Mouse (Mus musculus) heart, embryonic 11.5 days (tissue): ENCODE results near the gene Lrrc75a. TPM values are rescaled to one million over a fixed set of nuclear protein-coding genes. Genes with fewer than 3 reads are reported as not detected.
"Not testable (repeated sequence)": the region's sequence is repeated elsewhere in the genome, so short reads cannot be mapped to it uniquely, and the experiment has no call there.

ENCODE experiments used
- ATAC-seq: fragments of 200-750 bp; cut with Nextera tagmentation; replicated peaks from 2 replicates; pipeline ENCODE4 v1.8.0; 2017; ENCODE audit warnings: moderate library complexity; ENCODE audit not compliant: insufficient number of reproducible peaks, low FRiP score, low TSS enrichment
- H3K27ac ChIP-seq: fragments of 300-500 bp; sonication (generic); 2 replicates; pipeline ENCODE4 v1.5.1; 2014; ENCODE audit warnings: mild to moderate bottlenecking, low read depth, low read length
- H3K27me3 ChIP-seq: fragments of 300-500 bp; sonication (generic); 2 replicates; pipeline ENCODE4 v1.6.1; 2014; ENCODE audit warnings: mild to moderate bottlenecking, low read length, mixed read lengths; ENCODE audit not compliant: control insufficient read depth, insufficient read depth
- H3K36me3 ChIP-seq: fragments of 300-500 bp; sonication (generic); 2 replicates; pipeline ENCODE4 v1.6.1; 2014; ENCODE audit warnings: mild to moderate bottlenecking, low read length, moderate library complexity, mixed read lengths; ENCODE audit not compliant: control insufficient read depth, insufficient read depth
- H3K4me1 ChIP-seq: fragments of 300-500 bp; sonication (generic); 2 replicates; pipeline ENCODE4 v1.6.1; 2014; ENCODE audit warnings: low read length; ENCODE audit not compliant: control insufficient read depth, insufficient read depth
- H3K4me2 ChIP-seq: fragments of 300-500 bp; sonication (generic); 2 replicates; pipeline ENCODE4 v1.6.1; 2014; ENCODE audit warnings: mild to moderate bottlenecking, moderate library complexity
- H3K4me3 ChIP-seq: fragments of 300-500 bp; sonication (generic); 2 replicates; pipeline ENCODE4 v1.5.1; 2014; ENCODE audit warnings: low read depth, low read length
- H3K9ac ChIP-seq: fragments of 300-500 bp; sonication (generic); 2 replicates; pipeline ENCODE4 v1.6.1; 2014; ENCODE audit warnings: mild to moderate bottlenecking, low read depth, low read length, moderate library complexity
- H3K9me3 ChIP-seq: fragments of 300-500 bp; sonication (generic); replicated peaks from 2 replicates; pipeline ENCODE4 v1.6.1; 2016; ENCODE audit warnings: low read length; ENCODE audit not compliant: control insufficient read depth
- WGBS: fragments of 180-500 bp; shearing (Covaris S2); extraction: QIAGEN DNeasy Blood & Tissue Kit; methylation state at CpG from one replicate; pipeline ENCODE4 v1.1.7; 2014; ENCODE audit not compliant: insufficient replicate concordance; 5-methylcytosine and 5-hydroxymethylcytosine counted together
- polyA plus RNA-seq: library from polyadenylated mRNA; unstranded; fragments of >200 nt; fragmentation: Nextera tagmentation; extraction: Ambion mirVana; gene quantifications from 2 replicates; pipeline ENCODE4 v1.2.1, GENCODE M21; 2014

The Lrrc75a gene
- polyA plus RNA-seq, 1 experiment from 2014 or later, result 16.2 TPM

DNA sequence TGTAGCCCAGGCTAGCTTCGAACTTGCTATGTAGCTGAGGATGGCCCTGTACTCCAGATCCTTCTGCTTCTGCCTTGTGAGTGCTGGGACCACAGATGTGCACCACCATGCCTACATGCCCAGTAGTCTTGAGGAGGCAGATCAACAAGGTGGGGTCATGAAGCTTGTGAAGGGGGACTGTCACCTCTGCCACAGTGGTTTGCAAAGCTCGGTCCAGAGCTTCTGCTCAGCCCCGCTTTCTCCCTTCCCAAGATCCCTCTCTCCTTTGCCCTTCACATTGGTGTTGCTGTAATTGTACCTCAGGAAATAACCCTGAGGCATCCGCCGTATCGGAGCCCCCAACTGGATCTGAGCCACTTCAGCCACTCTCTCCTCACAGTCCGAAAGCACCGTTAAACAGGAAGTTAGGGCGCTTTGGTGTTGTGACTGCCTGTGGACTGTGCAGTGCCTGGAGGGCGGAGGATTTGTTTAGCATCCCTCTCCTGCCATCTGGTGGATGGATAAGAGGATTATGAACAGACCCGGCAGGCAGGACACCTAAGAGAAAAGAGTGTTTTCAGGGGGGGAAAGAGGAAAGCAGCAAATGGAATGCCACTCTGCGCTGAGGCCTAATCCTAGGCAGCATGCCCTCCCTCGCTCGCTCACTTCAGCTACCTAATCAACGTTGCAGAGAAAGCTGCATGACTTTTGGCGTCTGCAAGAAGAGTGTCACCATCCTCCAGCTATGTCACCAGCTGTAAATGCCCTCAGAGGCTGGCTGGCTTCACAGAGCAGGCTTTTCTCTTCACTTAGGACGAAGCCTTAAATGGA, 27.4 kb upstream of the Lrrc75a start:
- ATAC-seq, result peak; percentile 77
- Histone ChIP-seq H3K27ac (no peak overlapping the region), H3K4me2 (peak overlapping the region; percentile 65), H3K4me1 (peaks cover 4% of the 10 kb centered on the region; the same call in 1 of the 2 replicates), H3K9ac (peak overlapping the region; percentile 66), H3K27me3 (no peaks in the 10 kb centered on the region), H3K9me3 (no peaks in the 10 kb centered on the region), H3K36me3 (no peaks in the 10 kb centered on the region), H3K4me3 (peak overlapping the region; percentile 20; the same call in 1 of the 2 replicates)
- WGBS, result 18% methylated on average over 17 of the region's 17 CpGs

DNA sequence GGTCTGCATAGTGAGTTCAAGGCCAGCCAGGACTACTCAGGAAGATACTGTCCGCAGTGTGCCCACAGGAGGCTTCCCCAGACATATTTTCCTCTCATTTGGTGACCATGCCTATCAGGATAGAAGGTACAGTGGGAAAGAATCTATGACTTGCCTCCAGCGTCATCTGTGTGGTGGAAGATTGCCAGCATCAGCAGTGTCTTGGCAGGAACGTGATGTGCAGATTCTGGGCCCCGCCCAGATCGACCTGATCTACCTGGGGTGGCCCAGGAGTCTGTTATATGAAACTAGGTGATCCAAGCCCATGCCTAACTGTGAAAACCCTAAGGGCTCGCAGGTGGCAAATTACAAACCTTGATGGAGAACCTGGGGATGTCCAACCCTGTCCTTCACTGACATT, 21.7 kb upstream of the Lrrc75a start:
- no peaks in the 10 kb centered on the region for H3K9me3 ChIP-seq
- H3K4me2 ChIP-seq, result no peak overlapping the region
- H3K4me3 ChIP-seq, result no peak overlapping the region
- no peaks in the 10 kb centered on the region for H3K27me3 ChIP-seq
- no peak for ATAC-seq
- no peaks in the 10 kb centered on the region for H3K36me3 ChIP-seq
- 73% methylated on average over 6 of the region's 6 CpGs for WGBS
- H3K27ac ChIP-seq, result no peak overlapping the region
- H3K4me1 ChIP-seq, result peaks cover 2% of the 10 kb centered on the region; the same call in 1 of the 2 replicates
- no peak overlapping the region for H3K9ac ChIP-seq

DNA sequence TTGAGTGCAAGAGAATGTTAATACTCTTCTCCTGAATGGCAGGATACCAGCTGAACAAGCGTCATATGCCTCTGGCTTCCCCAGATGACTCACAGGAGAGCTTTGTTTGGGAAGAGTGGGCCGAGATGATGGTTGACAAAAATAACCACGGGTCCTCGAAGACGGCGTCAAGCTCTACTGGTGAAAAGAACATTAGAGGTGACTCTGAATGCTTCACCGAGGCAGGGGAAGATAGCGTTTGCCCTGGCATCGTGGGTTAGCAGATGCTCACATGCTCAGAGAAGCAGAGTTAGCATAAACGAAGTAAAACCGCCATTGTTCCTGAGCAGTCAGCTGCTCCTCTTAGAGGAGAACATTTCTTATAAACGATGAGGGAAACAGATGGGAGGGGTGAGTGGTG, 21.1 kb upstream of the Lrrc75a start:
- no peak for ATAC-seq
- Histone ChIP-seq H3K4me3 (no peak overlapping the region), H3K36me3 (peaks cover 3% of the 10 kb centered on the region; the same call in 1 of the 2 replicates), H3K4me1 (peaks cover 2% of the 10 kb centered on the region; the same call in 1 of the 2 replicates), H3K9me3 (no peaks in the 10 kb centered on the region), H3K9ac (no peak overlapping the region), H3K27me3 (no peaks in the 10 kb centered on the region), H3K27ac (no peak overlapping the region), H3K4me2 (no peak overlapping the region; the same call in 1 of the 2 replicates)
- WGBS, result 40% methylated on average over 12 of the region's 12 CpGs

GRCm38 (mm10) chr11:62668986-62669385, 20.7 kb upstream of the Lrrc75a start:
- H3K4me1 ChIP-seq, result peaks cover 2% of the 10 kb centered on the region; the same call in 1 of the 2 replicates

DNA sequence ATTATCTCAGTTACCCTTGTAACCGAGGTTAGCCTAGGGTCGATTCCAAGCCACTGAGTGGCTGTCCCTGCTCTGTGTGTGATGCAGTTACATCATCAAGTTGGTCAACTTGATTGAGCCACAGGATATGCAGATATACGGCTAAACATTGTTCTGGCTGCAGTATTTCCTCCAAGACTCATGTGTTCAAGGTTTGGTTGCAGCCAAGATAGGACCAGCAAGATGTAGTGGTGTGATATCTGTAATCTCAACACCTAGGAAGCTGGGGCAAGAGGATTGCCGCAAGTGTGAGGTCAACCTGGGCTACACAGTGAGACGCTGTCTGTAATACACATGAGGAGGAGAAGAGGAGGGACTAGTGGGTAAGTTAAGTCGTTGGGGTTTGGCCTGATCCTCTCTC, 15.9 kb upstream of the Lrrc75a start:
- no peak for ATAC-seq
- 78% methylated on average over 6 of the region's 6 CpGs for WGBS
- no peaks in the 10 kb centered on the region for H3K27me3 ChIP-seq
- H3K4me2 ChIP-seq, result no peak overlapping the region
- H3K36me3 ChIP-seq, result peaks cover 5% of the 10 kb centered on the region; the same call in 1 of the 2 replicates
- no peak overlapping the region for H3K4me3 ChIP-seq
- no peaks in the 10 kb centered on the region for H3K4me1 ChIP-seq
- H3K9me3 ChIP-seq, result no peaks in the 10 kb centered on the region
- H3K27ac ChIP-seq, result no peak overlapping the region
- H3K9ac ChIP-seq, result no peak overlapping the region

More at GRCm38 (mm10) chr11:62668986-62669385, 20.7 kb upstream of the Lrrc75a start:
- 88% methylated on average over 5 of the region's 5 CpGs for WGBS
- no peak overlapping the region for H3K4me2 ChIP-seq
- no peak for ATAC-seq
- H3K27ac ChIP-seq, result no peak overlapping the region
- H3K27me3 ChIP-seq, result no peaks in the 10 kb centered on the region
- peaks cover 3% of the 10 kb centered on the region; the same call in 1 of the 2 replicates for H3K36me3 ChIP-seq
- H3K9ac ChIP-seq, result no peak overlapping the region
- H3K9me3 ChIP-seq, result no peaks in the 10 kb centered on the region
- no peak overlapping the region for H3K4me3 ChIP-seq

- Histone ChIP-seq H3K4me1 (peaks cover 3% of the 10 kb centered on the region), H3K36me3 (peaks cover 5% of the 10 kb centered on the region; the same call in 1 of the 2 replicates), H3K9me3 (no peaks in the 10 kb centered on the region), H3K9ac (no peak overlapping the region), H3K27ac (no peak overlapping the region), H3K4me2 (no peak overlapping the region), H3K4me3 (no peak overlapping the region), H3K27me3 (no peaks in the 10 kb centered on the region)
- no peak for ATAC-seq
- WGBS, result 56% methylated on average over 4 of the region's 4 CpGs
These were observed 12.6 kb upstream of the Lrrc75a start for GRCm38 (mm10) chr11:62660885-62661284.

DNA sequence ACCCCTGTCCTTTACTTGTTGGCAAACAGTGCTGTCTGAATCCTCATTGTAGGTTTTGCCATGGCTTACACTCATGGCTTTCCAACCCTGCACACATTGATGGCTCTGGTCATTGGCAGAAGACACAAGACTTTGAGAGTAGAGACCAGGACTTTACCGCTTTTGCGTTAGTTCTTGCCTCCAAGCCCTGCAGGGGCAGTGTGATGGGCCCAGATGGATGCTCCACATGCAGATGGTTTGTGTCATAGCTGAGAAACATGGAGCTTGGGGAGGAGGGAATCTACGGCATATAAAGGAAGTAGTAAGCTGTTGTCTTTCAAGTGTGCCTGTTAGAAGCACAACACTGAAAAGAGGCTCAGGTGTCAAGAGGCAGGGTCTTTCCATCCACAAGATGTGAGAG, 3.8 kb upstream of the Lrrc75a start:
- Histone ChIP-seq H3K4me2 (no peak overlapping the region), H3K9ac (no peak overlapping the region), H3K36me3 (no peaks in the 10 kb centered on the region), H3K9me3 (no peaks in the 10 kb centered on the region), H3K27ac (no peak overlapping the region), H3K4me1 (peaks cover 21% of the 10 kb centered on the region), H3K27me3 (no peaks in the 10 kb centered on the region), H3K4me3 (no peak overlapping the region)
- no peak for ATAC-seq
- whole genome bisulfite sequencing, result 86% methylated on average over 3 of the region's 3 CpGs

DNA sequence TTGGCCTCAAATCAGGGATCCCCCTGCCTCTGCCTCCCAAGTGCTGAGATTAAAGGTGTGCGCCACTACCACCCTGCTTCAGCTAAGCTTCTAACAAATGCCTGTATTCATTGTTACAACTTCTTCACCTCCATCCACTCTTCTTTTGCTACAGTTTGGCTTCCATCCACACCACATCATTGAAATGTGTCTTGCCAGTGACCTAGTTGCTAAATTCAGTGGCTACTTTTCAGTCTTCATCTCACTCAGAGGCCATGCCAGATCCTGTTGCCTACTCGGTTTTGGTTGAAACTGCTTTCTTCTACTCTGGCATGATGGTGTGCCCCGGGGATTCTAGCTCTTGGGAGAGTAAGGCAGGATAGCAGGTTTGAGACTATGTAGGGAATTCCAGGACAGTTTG, 3.2 kb upstream of the Lrrc75a start:
- Histone ChIP-seq H3K36me3 (no peaks in the 10 kb centered on the region), H3K9me3 (no peaks in the 10 kb centered on the region), H3K27me3 (no peaks in the 10 kb centered on the region), H3K27ac (no peak overlapping the region), H3K4me3 (no peak overlapping the region), H3K4me2 (no peak overlapping the region), H3K4me1 (peaks cover 26% of the 10 kb centered on the region), H3K9ac (no peak overlapping the region)
- 87% methylated on average over 3 of the region's 3 CpGs for WGBS
- no peak for ATAC-seq

GRCm38 (mm10) chr11:62649803-62650202, 1.5 kb upstream of the Lrrc75a start:
- Histone ChIP-seq H3K4me1 (peaks cover 38% of the 10 kb centered on the region), H3K4me2 (peak overlapping the region; percentile 97)
- not testable (repeated sequence) for H3K36me3 ChIP-seq, H3K27me3 ChIP-seq, H3K9ac ChIP-seq, ATAC-seq, H3K27ac ChIP-seq, H3K9me3 ChIP-seq, H3K4me3 ChIP-seq
- WGBS, result 85% methylated on average over 4 of the region's 4 CpGs
